Mouse (Mus musculus) megakaryocyte, embryonic 14.5 days (primary cell): ENCODE results near the gene Fgfr2.

Experiments used
- FLI1 ChIP-seq: IDR thresholded peaks from 2 replicates; pipeline ENCODE4 v1.6.1; 2012; ENCODE audit warnings: low read length, inconsistent platforms, mixed read lengths
- GATA1 ChIP-seq: IDR thresholded peaks from 3 replicates; pipeline ENCODE4 v1.6.1; 2012; ENCODE audit warnings: mixed read lengths, low read length, inconsistent platforms, borderline replicate concordance

DNA sequence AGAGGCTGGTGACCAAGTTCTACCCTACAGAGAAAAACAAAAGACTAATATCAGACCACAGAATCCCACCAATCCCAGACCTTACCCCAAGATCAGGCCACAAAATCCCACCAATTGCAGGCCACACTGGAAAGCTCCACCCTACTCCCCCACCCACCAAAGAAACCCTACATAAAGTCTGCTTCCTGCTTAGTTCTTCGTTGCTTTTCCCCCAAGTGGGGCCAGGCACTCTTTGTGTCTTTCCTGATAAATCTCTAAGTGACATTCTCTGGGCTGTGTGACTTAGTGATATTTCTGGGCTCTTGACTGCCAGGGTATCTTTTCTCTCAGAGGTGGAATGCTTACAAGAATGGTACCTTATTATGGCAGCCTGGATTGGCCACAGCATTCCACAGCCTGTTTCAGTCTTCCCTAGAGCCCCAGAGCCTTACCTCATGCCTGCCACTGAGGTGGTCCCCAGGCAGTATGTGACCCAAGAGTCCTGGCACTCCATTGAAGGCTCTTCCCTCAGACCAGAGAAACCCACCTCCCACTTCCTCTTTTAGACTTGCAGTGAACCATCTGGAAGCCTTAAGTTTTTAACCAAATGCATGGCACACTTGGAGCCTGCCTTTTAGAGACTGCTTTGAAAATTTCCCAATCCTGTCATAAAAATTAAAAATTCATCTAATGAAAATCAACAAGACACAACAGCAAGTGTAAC is 742.4 kb downstream of the Fgfr2 start:
- TF ChIP-seq FLI1 = no peak
- TF ChIP-seq GATA1 = no peak
